Mouse (Mus musculus): ENCODE data around the gene Cblb.

Gene Cblb

DNA sequence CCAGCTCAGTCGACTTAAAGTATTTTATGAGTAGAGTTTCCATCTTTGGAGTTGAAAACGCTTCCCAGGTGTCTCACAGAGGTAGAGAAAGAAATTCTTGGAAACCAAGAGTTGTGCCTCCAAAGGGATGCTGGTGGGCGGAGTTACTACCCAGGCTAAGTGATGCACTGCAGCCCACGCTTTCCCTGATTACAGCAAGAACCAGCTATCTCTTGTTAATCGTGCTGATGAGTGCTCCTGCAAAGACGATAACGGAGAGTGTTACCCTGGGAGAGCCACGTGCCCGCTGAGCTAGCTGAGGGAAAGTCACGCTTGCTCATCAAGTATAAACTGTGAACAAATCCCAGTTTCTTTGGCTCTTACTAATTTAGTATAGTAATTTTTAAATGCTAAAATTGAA lies 153.3 kb downstream of the Cblb start:
- in situ Hi-C loops (cut with MboI, MseI), result loop anchor here (10.0 kb wide), 1 partner anchor 880 kb away; no protein-coding TSS in a partner anchor

DNA sequence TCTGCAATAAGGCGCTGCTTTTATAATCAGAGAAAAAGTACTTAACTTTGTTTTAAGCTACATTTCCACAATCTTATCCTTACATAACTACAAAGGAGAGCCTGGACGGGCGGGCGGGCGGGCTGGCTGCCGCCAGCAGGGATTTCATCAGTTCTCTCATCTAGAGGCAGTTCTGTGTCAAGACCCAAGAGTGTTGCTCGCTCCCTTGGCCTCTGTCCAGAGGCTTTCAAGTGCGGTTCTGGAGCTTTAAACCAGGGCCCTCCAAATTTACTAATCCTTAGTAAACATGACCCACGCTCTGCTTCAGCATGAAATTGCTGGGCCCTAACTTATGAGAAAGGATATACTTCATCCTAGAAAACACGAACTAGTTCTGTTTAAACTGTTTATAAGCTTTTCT lies 155.7 kb downstream of the Cblb start:
- in situ Hi-C loops (cut with MboI, MseI), result loop anchor here (5.0 to 10.0 kb wide), 2 partner anchors 499 to 882 kb away; no protein-coding TSS in a partner anchor

DNA sequence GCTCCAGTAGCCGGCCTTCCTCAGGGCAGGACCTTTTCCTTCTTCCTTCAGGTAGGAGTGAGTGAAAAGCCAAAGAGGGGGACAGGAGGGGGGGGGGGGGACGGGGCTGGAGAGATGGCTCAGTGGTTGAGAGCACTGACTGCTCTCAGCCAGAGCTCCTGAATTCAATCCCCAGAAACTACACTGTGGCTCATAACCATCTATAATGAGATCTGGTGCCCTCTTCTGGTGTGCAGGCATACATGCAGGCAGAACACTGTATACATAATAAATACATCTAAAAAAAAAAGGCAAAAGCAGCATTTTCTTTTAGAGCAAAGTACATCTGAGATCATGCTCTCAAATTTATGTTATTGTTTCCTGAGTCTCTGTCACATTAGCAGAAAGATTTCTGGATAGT lies 158.1 kb downstream of the Cblb start:
- in situ Hi-C loops (cut with MboI, MseI), result loop anchor here (5.0 to 10.0 kb wide), 2 partner anchors 502 to 884 kb away; no protein-coding TSS in a partner anchor

DNA sequence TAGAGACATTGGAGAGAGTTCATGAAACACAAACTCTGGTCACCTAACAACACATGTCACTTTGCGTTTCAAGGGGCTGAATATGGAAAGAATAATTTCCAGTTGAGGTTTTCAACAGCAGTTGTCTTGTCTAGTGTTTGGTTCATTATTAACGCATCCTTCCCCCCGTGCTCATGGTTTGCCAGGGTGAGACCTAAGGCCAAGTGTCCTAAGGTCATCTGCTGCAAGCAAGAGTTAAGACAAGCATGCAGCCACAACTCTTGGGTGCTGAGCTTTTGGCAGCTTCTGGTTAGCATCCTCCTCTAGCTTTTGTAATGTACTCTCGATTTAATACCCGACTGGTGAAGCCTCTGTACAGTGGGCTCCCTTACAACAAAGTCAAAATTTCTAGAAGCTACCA lies 159.7 kb downstream of the Cblb start:
- in situ Hi-C loops (cut with MboI, MseI), result no loop called here

DNA sequence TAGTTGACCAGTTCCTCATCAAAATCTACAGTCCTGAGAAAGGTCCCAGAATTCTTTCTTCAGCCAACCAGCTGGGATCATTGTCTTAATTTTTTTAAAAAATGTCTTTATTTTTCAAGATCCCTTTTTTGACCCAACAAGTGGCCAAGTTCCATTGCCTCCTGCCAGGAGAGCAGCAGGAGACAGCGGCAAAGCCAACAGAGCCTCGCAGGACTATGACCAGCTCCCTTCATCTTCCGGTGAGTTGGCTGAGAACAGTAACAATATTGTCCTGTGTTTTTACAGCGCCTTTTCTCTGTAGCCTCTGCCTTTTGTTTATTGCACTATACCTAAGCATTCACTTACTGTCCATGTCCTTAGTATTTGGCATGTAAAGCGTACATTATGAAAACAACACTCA lies 163.0 kb downstream of the Cblb start:
- in situ Hi-C loops (cut with MboI, MseI), result no loop called here

DNA sequence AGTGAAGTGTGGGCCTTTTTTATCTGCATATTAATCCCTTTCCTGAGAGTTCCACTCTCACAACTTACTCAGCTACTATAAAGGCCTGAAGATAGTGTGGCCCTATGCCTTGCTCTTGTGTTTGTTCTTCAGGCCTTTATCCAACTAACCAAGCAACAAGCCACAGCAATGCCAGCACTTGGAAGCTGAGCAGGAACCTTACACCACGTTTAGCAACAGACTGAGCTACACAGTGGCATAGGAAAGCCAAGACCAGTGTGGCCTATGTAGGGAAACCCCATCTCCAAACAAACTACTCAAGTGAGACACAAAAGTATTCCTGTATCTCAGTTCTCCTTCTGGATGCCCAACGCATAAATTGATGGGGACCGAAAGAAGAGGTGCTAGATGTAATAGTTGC lies 163.8 kb downstream of the Cblb start:
- in situ Hi-C loops (cut with MboI, MseI), result no loop called here

DNA sequence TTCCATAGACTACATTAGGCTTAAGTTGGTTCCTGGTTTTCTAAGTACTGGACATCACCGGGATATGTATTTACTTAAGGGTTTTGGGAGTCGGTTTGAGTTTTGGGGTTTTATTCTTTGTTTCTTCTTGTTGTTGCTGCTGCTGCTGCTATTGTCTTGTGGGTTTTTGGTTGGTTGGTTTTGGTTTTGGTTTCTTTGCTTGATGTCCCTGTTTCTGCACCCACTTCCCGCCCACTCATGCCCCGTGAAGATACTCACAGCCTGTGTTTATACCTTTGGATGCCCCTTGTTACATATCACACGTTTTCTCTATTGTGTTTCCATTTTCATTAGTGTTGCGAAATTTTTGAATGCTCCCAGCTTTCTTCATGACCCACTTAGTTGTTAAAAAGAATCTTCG lies 169.1 kb downstream of the Cblb start:
- in situ Hi-C loops (cut with MboI, MseI), result loop anchor here (25.0 kb wide), 1 partner anchor 1363 kb away; no protein-coding TSS in a partner anchor

DNA sequence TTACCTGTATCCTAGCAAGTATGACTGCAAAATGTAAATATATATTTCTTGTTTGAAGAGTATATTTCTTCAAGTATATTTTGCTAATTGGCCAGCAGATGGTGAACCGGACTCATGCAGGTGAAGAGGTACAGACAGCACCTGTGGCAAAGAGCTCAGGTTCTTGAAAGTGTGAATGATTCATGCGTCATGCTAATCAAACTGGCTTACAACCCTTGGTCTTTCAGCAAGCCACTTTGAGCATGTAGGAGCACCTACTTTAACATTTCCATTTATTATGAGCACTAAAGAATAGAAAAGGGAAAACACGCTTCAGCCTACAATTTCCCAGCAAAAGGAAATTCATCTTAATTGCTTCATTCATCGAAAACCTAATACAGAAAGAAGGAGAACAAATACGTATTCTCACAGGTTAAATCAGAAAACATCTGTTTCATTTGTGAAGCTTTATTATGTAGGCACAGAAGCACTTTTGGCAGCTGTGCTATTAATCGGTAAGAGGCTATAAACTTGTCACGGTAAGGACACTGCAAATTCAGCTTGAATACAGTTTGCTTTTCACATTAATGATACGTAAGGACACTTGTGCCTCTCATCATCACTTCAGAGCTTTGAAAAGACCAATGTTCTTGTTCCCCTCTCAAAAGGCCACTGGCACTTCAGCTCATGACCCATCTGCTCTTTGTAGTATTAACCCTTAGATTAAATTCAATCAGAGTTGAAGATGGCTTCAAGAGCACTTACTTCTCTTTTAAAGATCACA lies 180.0 kb downstream of the Cblb start:
- in situ Hi-C loops (cut with MboI, MseI), result loop anchor here (25.0 kb wide), 1 partner anchor 1374 kb away; no protein-coding TSS in a partner anchor

DNA sequence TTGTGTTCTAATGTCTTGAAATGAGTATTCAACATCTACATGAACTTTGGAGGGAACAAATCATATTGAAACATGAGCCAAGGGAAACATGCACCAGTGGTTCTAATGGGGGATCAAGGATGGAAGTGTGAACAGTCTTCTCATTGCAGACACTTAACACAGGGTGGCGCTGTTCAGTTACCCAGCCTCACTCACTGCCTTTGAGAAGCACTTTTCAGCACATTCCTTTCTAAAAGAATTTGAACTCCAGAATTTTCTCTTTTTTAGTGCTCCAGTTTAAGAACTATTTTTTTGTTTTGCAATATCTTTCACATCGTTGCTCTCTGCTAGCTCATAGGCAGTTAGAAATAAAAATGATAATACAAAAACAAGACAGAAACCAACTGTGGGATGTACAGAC lies 188.0 kb downstream of the Cblb start:
- in situ Hi-C loops (cut with MboI, MseI), result loop anchor here (25.0 kb wide), 1 partner anchor 1382 kb away; no protein-coding TSS in a partner anchor

DNA sequence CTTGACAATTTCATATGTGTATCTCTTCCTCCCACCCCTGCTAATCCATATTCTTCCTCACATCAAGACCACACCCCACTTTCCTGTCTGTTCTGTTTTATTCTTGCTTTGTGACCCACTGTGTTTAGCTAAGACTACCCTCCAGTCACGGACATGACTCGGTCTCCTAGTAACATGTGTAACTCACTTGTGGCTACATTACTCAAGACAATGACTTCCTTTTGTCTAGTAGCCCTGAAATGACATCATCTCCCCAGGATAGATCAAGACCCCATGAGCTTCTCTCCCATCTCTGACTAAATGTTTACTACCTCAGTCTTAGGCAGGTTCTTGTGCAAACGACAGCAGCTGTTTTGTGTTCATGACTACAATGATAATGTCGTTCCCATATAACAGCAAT lies 191.9 kb downstream of the Cblb start:
- in situ Hi-C loops (cut with MboI, MseI), result loop anchor here (25.0 kb wide), 1 partner anchor 1386 kb away; no protein-coding TSS in a partner anchor

DNA sequence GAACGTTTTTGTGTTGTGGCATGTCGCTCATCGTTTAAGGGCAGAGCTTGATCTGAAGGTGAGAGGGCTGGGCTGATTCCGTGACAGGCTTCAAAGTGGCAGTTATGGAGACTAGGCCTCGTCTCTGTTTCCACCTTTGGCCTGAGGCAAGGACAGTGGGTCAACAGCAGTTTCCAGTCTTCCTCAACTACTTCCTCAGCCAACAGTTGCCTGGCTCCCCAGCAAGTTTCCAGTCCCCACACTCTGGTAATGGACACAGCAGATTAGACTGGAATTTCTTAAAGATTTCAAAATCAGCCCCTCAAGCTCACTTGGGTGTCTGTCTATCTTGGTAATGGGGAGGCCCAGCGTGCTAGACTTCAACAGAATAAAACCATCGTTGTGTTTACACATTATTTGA lies 198.4 kb downstream of the Cblb start:
- in situ Hi-C loops (cut with MboI, MseI), result no loop called here

DNA sequence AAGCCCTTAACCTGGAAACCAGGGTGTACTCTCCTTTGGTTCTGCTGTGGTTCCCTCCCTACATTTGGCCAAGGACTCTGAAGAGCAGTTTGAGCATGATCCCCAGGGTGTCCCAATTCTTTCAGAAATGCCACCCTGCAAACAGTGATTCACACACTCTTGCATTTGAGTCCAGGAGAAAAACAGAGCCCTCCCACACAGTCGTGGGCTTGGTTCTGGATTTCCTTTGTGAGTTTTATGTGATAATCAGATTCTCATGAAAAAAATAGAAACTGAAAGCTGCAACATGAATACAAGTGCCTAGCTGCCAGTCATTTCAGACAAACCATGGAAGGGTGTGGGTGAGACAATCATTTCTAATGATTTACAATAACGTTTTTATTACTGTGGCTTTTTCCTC lies 198.9 kb downstream of the Cblb start:
- in situ Hi-C loops (cut with MboI, MseI), result no loop called here

DNA sequence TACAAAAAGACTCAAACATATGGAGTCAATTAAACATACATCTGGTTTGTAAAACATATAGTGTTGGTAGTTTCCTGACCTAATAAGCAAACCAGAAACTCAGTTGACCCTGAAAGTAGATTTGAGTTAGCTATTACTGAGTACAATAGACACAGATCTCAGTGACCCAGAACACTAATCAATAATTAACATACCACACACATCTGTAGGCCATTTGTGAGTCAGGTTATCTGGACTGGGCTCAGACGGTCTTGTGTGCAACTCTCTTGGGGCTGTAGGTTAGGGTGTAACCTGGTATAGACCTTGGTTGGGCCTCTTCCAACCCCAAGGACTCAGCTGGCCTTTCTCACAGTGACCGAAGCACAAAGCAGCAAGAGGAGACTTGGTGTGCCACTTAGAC lies 211.1 kb downstream of the Cblb start:
- in situ Hi-C loops (cut with MboI, MseI), result no loop called here

DNA sequence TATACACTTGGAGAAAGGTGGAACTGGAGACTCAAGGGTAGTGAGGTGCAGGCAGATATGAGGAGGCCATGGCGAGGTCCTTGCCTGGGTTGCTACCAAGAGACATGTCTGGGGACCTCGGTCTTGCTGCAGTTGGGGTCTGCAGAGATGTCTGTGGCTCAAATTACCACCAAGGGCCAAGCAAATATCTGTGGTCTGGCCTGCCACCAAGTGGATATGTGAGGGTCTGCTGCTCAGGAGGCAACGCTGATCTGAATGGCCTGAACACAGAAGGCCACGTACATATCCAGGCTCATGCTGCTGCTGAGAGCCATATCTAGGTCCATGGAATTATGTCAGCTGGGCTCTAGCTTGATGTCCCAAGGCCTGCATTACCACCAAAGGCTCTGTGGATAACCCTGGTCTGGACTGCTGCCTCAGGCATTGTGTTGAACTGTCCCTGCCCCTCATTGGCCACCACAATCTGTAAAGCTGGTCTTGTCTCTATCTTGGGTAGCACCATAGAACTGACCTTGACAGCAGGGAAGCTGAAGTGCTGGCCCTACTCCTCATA lies 212.5 kb downstream of the Cblb start:
- in situ Hi-C loops (cut with MboI, MseI), result no loop called here

DNA sequence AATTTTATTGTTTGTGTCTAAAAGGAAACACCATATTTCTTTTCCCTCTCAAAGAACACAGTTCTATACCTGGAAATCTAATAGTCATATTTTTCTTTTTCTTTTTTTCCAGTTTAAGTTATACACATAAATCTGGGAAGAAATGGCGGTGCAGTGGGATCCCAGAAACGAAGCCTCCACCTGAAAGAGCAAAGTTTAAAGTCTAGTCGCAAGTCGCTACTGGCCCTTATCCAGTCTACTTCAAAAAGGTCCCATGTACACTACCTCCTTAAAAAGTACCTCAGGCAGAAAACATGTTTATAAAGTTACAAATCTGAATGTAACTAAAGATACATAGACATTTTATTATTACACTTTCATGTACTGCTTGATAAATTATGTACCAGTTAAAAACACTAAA lies 219.2 kb downstream of the Cblb start:
- in situ Hi-C loops (cut with MboI, MseI), result no loop called here

DNA sequence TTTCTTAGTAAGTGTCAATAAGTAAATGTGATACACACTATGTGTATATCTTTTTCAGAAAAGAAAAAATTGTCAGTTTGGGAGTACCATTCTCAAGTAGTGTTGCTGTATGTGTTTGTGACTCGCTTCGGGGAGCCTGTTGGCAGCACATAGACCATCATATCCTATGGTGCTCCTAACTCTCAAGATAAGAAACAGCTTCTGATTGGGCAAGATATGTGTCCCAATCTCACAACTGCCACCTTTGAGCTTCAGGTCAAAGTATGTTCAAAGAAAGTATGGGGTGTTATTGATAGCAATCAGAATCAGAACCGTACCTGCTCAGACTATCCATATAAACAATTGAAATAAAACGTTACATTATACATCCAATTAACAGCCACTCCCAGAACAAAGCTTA lies 219.9 kb downstream of the Cblb start:
- in situ Hi-C loops (cut with MboI, MseI), result no loop called here

Data from regulatory T cell (primary cell).